Mouse (Mus musculus) heart, adult 8-10 months (tissue): ENCODE measurements around the gene Lrrc3. TPM values are rescaled to one million over a fixed set of nuclear protein-coding genes. Genes with fewer than 3 reads are reported as not detected.
A peak's percentile ranks its signal among the peaks of the same experiment; 100 is the strongest.
"Not testable (repeated sequence)": the region's sequence is repeated elsewhere in the genome, so short reads cannot be mapped to it uniquely, and the experiment has no call there.

Source experiments
- DNase-seq: peaks from one replicate; pipeline ENCODE4 v3.0.0; 2022; ENCODE audit warnings: low spot score
- total RNA-seq, 4 experiments: library from RNA; stranded (reverse); gene quantifications; 2 replicates each; pipeline ENCODE4 v1.2.4; 2022

The Lrrc3 gene
- 1 to 10 TPM in 2 of 4 experiments, under 1 TPM in 2; 0.63 to 1.2 (median 0.92) TPM for total RNA-seq

DNA sequence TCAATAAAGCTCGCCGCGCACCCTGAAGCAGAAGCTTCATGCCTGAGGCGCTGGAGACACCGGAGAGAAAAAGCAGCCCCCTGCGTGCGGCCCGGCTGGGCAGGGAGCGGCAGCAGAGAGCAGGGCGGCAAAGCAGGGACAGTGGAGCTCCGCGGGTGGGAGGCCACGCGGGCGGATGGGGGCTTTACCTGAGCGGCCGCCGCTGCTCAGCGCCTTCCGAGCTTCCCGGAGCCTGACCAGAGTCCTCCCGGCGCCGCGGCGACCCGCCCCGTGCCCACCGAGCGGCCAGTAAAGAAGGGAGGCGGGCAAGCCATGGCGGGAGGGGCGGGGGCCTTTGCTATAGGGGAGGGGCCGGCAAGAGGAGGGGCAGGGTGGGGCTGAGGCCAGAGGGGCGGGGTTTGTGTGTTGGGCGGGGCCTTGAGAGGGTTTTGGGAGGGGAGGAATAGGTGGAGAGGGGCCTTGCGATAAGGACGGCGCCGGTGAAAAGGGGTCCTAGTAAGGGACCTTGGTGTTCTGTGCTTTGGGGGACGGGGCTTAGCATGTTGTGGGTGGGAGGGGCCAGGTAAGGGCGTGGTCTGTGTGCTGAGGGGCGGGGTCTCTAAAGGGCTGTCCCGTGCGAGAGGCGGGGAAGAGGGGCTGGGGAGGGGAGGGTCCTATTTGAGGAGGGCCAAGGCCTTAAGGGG is at the start of gene Lrrc3:
Gene Lrrc3, minus strand, starts transcription at position 326 of the 683 bp plus-strand sequence.
- no peak for DNase-seq

DNA sequence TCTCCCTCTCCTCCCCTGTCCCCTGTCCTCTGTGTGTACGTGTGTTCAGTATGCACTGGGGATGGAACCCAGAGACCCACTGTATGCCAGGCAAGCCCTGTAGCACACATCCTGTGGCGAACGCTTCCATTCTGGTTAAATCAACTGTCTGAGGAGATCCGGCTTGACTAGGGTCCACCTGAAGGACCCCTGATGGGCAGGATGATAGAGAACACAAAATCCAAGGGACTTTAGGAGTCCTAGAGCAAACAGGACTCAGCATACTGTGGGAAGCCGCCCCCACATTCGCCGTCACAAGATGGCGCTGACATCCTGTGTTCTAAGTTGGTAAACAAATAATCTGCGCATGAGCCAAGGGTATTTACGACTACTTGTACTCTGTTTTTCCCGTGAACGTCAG is 48.1 kb upstream of the Lrrc3 start:
- DNase-seq, result not testable (repeated sequence)

DNA sequence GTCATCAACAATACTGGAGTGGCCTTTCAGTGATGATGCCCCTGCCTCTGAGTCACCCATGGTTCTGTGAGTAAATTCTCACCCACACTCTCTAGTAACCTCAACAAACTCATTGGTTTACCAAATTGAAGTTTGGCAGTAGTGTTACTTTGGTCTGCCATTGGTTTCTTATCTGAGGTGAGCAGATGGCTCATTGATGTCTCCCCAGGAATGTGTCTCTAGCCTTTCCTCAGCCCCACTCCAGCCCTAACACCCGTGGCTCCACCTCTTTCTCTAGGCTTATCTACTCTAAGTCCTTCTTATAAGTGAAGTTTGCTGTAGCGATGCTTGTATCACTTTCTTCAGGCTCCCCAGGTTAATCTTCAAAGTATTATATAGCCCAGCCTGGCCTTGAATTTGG is 37.3 kb upstream of the Lrrc3 start:
- no peak for DNase-seq

DNA sequence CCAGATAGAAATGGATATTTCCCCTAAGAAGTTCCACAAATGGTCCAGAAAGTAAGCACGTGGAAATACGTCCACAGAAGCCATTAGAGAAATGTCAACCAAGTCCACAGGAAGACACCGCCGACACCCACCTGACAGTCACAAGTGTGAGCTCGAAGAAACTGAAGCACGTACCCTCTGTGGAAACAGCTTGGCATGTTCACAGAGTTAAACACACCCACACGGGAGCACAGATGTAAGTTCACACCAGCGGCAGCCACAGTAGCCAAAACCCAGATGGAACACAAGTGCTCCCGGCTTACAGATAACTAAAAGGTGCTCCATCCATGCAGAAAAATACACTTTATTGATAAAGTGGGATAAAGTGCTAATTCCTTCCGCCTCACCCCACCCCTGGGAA is 25.0 kb upstream of the Lrrc3 start:
- no peak for DNase-seq

DNA sequence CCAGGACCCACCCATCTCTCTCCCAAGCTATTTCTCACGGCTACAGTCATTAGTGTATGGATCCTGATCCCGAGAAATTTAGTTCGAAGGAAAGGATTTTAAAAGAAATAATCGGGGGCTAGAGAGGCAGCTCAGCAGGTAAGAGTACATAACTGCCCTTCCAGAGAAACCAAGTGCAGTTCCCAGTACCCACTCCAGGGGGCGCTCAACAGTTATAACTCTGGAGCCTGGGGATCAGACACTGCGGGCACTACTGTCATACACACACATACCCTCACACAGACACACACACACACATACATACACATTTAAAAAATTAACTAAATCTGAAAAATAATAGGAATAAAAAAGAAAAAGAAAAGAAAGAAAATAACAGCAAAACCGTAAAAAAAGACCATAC is 23.8 kb upstream of the Lrrc3 start:
- peak; percentile 36 for DNase-seq

DNA sequence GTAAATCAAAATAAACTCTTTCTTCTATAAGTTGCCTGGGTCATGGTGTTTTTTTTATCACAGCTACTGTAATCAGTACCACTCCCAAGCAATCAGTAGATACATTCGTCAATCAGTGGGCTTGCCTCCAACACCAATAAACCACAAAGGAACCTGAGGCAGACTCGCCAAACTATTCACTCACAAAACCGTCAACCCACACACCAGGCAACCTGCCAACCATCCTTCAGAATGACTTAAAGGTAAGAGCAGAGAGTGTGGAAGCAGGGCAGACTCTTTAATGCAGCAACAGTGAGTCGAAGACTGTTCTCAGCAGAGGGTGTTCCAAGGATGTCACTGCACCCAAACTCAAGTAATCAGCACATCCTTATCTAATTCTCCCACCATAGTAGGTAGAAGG is 20.3 kb upstream of the Lrrc3 start:
- DNase-seq, result no peak

DNA sequence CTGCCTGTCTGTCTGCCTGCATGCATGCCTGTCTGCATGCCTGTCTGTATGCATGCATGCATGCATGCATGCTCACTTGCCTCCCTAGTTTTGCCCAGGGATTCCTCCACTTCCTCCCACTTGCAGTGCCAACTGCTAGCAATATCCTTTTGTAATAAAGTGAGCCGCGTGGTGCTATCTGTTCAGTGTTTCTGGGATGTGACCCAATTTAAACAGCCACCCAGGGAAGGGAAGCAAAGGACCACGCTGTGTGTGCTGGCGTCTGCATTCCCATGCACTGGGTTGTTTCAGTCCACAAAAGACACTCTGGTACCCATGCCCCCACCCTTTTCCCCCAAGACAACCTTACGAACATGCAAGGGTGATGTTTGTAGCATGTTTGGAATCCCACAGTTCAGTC is 18.7 kb upstream of the Lrrc3 start:
- DNase-seq, result no peak

DNA sequence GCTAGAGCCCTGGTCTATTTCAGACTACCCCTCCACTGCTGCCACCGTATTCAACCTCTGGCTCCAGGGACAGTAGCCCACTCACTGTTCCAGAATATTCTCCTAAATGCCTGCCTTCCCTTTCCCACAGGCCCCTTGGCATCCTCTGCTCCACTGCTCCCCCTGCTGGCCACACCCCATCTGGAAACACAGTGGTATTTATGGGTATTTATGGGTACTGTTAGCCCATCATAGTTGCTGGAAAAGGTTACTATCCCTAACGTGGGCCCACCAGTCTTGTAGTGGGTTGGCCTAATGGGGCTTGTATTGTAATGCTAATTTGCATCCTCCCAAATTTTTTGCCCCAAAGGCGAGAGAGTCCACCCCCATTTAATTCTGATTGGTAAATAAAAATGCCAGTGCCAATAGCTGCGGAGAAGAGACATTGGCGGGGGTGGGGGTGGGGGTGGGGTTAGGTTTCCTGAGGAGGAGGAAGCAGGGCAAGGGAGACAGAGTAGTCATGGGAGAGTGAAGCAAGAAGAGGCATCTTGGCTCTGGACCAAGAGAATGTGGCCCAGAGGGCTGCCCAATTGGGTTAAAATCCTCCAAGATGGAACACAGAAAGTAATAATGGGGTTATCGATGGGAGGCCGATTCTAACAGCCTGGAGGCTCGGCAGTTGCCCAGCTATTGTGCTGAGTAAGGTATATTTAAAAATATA is 14.4 kb upstream of the Lrrc3 start:
- peak; percentile 55 for DNase-seq

DNA sequence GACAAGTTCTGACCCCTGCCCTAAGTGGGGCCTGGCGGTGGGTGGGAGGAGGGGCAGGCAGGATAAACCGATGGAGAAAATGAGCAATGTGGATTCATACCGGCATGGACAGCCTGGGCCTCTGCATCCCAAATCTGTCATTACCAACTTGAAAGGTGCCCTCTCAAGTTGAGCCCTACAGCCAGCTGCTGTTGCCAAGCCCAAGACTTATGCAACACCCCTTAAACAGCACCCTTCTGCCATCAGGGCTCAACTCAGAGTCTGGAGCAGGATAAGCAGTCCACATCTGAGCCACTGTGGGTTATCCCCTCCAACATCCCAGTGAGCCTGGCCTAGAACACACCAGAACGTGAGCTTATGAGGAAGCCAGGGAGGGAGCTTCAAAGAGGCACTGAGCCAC is 11.0 kb upstream of the Lrrc3 start:
- DNase-seq, result peak; percentile 12

DNA sequence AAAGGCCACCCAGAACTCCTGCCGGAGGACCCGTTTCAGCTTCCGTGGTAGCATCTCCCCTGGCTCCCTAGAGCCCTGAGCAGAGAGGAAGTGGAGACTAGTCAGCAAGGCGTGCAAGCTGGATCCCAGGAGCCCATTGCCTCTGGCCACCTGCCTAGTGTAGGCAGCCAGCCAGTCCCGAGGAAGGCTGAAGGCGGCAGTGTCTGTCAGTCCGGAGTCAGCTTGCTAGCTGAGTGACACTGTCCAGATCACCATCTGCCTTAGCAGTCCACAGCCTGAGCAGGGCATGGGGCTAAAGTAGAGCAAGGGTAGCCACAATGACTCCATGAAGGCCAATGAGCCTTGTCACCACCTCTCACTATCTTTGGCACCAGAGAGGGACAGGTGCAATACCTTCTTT is 10.3 kb upstream of the Lrrc3 start:
- DNase-seq, result peak; percentile 72

DNA sequence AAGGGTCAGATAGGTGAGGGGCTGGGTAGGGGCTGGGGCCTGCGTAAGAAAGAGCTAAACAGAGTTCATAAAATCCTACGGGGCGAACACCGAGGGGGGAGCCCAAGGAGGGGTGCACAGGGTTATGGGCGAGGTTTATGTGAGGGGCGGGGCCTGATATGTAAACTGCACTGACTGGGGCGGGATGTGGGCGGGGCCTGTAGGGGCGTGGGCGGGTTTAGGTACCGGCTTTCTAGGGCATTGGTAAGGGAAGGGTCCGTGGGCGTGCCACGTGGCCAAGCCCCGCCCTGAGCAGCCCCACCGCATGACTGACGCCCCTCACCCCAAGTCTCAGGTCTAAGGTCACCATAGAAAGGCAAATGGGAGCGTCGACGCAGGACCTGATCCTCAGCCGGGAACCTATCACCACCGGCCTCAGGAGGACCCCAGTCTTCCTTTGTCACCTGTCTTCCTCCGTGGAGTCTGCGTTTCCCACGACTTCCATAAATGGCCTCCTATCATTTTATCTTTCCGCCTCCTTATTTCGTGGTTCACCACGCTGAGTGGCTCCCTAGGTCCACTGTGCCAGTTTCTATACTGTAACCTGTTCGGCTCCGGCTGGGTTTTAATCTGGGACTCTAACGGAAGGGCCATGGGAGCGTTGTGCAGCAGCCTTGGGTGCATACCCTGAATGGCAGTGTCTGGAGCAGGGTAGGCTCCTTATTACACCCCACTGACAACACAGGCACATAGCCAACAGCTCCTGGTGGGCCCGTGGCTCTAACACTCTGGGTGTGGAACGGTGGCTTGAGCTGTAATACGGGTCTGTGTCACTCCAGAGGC is 769 bp upstream of the Lrrc3 start:
- no peak for DNase-seq

DNA sequence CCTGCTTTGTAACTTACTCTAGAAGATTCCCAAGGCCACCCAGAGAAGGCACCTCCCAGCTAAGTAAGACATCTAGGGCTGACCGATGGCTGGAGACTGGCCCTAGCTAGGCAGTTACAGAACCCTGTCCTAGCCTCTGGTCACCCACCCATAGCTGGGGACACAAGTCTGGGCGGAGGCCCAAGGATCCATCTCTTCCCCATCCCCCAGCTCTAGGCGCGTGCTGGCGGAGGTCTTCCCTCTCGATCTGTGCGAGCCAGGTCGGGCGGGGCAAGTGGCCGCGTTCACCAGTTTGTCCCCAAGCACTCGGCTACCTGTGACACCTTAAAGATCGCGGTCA is 495 bp downstream of the Lrrc3 start:
- DNase-seq, result no peak

DNA sequence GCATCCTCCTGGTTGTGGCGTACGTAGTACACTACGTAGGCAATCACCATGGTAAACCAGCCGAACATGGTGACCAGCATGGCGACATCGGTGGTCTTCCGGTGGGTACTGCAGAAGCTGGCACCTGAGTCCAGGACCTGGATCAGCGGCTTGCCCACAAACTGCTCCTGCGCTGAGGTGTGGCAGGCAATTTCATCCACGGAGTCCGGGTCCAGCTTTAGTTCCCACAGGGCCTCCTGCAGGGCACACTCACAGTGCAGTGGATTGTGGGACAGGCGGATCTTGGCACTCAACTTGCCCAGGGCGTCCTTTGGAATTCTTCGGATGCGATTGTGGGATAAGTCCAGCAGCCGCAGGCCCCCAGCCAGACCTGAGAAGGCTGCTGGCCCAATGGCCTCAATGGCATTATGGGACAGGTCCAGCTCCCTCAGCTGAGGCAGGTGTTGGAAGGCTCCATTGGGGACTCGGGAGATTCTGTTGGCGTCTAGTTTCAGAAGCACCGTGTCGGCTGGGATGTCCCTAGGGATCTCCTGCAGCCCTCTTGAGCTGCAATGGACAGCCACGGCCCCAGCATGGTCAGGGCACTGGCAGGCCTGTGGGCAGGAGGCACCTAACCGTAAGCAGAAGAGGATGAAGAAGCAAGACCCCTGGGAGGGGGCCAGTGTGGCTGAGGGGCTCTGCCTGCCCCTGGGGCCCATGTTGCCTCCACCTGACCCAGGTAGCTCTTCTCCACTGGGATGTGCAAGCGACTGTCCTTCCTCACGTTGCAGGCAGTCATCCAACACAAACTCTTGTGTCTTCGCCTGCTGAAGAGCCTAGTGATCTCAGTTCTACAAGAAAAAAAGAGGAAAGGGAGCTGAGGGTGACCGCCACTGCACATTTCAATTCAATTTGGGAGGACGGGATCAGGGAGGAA is 1.2 kb downstream of the Lrrc3 start:
- DNase-seq, result no peak

DNA sequence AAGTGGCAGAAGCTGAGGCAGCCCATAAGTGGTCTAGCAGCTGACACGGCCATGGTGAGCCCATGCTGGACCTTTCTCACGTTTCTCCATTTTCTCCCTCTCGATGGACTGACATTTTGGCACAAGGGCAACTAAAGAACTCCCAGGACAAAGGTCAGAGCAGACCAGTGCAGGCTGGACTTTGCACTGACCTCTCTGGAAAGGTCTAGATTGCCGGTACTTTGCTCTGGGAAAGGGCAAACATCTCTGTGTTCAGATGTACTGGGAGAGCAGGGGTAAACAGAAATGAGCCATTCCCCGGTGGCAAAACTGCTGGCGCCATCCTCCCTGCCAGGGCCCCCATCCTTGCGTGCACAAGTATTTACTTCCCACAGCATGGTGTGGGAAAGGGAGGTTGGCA is 2.2 kb downstream of the Lrrc3 start:
- DNase-seq, result no peak

DNA sequence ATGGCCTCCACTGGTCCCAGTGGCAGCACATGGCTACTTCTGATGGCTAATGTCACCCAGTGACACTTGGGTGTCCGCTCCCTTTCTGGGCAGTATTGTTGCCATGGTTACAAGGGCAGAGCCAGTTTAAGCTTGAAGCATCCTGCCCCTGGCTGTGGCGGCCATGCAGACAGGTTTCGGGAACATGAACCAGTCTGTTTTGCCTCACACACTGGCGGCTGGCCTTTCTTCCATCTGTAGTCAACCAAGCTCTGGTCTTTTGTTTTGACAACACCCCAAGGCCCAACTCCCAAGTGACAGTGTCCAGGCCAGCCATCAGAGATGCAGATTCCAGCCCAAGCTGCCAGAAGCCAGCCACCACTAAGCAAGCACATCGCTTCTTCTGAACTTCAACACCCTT is 6.8 kb downstream of the Lrrc3 start:
- no peak for DNase-seq

DNA sequence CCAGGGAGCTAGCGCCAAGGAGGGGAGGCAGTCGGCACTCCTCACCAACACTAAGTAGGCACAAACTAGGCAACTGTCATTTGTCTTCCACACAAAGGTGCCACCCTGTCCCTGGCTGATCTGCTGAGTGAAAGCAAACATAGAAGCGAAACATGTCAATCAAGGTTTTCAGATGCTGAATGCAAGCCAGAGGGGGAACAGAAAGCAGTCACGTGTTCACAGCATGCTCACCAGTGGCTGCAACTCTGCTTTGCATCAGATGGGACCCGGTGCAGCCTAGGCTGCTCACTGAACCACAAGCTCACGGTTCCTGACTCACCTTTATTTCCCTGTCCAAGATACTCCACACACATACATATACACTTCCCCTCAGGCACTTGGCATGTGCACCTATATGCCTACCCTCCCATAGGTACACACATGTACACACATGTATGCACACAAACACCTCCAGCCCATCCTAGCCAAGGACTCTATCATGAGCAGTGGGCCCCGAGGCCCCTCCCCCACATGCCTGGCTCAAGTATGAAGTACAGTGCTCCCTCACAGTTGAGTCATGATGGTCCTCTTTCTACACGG is 11.3 kb downstream of the Lrrc3 start:
- no peak for DNase-seq

DNA sequence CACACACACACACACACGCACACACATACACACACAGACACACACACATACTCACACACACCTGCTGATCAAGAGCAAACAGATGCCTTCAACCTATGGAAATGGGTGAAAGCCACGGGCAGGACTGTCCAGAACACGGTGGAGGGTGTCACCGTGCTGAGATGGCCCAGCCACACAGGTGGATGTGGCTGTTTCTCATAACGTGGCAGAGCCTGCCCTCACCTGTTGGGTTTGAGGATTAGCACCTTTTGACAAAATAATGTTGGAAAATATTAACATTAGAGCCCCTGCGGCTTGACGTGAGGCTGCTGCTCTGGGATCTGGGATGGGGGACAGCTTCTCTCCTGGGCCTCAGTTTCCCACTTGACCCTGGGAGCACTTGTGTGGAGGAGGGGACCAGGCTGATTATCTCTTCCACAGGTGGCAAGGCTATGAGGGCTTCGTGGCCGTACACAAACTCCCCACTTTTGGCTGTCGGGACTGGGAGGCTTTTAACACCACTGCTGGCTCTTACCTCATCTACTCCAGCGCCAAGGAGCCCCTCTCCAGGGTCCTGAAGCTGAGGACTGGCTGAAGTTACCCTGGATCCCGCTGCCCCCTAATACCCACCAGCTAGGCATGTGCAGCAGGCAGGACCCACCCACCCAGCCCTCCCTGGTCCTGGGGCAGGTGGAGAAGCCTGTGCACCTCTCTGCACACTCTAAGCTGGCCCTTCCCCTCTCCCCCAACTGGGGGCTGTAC is 16.2 kb downstream of the Lrrc3 start:
- DNase-seq, result no peak

DNA sequence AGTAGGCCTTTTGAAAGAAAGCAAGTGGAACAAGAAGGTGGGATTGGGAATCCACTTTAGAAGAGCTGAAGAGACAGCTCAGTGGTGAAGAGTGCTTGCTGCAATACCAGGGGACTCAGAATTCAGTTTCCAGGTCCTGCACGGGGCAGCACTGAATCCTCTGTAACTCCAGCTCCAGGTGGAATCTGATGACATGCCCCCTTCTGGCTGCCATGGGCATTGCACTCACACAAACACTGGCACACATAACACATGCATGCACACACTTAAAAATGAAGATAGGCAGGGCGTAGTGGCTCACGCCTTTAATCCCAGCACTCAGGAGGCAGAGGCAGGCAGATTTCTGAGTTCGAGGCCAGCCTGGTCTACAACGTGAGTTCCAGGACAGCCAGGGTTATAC is 19.8 kb downstream of the Lrrc3 start:
- DNase-seq, result no peak

DNA sequence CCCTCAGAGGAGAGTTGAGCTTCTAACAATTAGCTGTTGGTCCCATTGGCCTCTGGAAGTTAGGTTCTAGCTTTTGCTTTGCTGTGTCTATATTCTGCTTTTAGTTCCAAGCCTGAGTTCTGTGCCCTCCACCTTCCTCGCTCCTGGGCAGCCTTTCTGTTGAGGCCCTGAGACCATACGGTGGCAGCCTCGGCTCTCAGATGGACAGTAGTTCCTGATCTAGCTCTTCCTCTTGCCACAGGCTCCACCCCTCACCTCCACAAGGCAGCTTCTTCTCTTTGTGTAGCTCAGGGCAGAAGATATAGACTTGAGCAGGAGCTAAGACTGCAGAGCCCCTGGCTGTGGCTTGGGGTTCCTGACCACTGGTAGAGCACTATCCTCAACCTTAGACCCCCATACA is 22.0 kb downstream of the Lrrc3 start:
- no peak for DNase-seq

DNA sequence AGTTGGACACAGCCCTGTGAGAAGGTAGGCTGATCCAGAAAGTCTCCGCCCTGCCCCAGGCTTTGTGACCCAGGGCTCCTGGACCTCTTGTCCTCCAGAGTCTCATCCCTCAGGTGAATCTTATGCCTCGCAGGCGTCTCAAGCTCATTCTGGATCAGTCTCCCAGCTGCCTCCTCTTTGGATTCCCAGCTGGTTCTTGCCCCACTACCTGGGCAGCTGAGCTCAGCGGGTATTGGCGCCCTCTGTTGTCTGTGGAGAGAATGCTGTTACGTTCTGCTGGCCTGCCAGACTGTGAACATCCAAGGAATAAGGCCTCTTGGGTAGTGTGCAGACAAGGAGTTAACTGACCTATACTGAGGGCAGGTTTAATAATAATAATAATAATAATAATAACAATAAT is 23.4 kb downstream of the Lrrc3 start:
- DNase-seq, result no peak

DNA sequence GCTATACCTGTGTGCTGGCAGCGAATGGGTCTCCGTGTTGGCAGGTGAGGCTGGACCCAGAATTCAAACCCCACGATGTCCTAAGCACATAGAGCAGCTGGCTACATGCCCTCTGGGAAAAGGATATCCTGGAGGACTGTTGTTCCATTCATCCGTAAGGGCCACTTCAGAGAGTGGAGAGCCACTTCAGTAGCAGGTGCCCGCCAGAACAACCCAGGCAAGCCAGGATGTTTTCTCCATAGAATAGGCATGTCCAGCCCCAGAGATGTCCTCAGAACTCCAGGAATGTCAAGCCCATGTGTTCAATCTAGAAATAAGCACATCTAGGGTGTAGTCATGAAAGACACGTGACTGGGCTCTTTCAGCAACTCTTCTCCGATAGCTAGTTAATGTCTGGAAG is 32.7 kb downstream of the Lrrc3 start:
- DNase-seq, result no peak
